Mouse (Mus musculus): ENCODE data around the gene Slc2a6. TPM values are rescaled to one million over a fixed set of nuclear protein-coding genes. Genes with fewer than 3 reads are reported as not detected.

Gene Slc2a6
- polyA plus RNA-seq, 1 experiment from 2014 or later, result 0.49 TPM

GRCm38 (mm10) chr2:27049408-27049807 lies 21.6 kb upstream of the Slc2a6 start:
- no peaks in the 10 kb centered on the region for H3K36me3 ChIP-seq
- H3K27me3 ChIP-seq (ENCODE audit: insufficient read depth, poor library complexity, severe bottlenecking), result peaks cover 7% of the 10 kb centered on the region
- no peak for DNase-seq (ENCODE audit: low spot score)
- H3K27ac ChIP-seq, result no peak overlapping the region
- H3K4me3 ChIP-seq, result no peak overlapping the region
- WGBS, result 67% methylated on average over 6 of the region's 6 CpGs
- H3K4me1 ChIP-seq, result peaks cover under 1% of the 10 kb centered on the region; the same call in 1 of the 2 replicates
- H3K9me3 ChIP-seq, result no peaks in the 10 kb centered on the region

DNA sequence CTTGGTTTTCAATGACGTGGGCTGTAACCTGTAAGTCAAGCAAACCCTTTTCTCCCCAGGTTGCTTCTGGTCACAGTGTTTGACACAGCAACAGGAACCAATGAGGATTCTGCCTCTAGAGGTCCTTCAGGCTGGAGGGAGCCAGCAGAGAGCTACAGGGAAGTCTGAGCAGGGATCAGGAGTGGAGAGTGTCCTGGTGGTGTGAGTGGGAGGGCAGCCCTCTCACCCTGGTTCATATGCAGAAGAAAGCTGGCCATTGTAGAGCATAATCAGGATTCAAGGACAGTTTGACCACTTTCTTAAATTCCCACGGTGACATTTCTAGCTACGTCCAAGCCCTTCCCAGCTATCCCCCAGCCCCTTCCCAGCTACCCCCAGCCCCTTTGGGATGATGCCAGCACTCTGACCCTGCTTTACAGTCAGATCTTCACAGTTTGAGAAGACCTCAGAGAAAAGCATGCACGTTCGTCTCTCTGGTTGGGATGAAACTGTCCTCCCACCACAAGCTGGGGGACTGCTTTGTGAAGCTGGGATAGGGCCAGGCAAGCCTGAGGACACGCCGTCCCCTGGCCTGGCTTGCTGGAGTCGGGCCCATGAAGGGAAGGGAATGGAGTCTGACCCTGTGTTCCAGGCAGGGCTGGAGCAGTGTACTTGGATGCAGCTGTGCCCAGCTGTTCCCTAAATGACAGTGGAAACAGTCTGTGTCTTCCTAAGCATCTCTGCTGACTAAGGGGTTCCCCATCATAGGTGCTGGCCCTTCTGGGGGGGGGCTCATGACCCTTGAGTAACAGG lies 18.4 kb upstream of the Slc2a6 start:
- no peak for DNase-seq (ENCODE audit: low spot score)
- Histone ChIP-seq H3K4me3 (no peak overlapping the region), H3K27me3 (ENCODE audit: insufficient read depth, poor library complexity, severe bottlenecking) (peaks cover 26% of the 10 kb centered on the region), H3K9me3 (no peaks in the 10 kb centered on the region), H3K4me1 (peaks cover 16% of the 10 kb centered on the region), H3K36me3 (no peaks in the 10 kb centered on the region), H3K27ac (no peak overlapping the region)
- 77% methylated on average over 8 of the region's 8 CpGs for WGBS

DNA sequence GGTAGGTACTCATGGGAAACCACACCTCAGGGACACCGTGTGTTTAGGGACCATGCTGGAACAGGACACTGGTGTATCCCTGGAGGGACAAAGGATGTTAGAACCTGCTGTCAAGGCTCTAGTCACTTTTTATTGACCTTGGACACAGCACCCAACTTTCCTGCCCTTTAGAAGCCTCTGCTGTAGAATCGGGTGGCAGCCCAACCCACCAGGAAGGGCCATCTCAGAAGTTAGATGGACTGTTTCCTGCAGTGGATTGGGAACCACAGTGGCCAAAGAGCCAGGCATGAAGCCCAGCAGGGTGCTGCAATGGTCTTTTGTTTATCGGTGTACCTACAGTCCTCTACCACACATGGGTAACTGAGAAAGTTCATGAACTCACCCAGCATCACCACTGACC lies 16.8 kb upstream of the Slc2a6 start:
- Histone ChIP-seq H3K4me3 (no peak overlapping the region), H3K27ac (0 out of 2 replicates have a peak overlapping the region, but pooled peaks have one; percentile 29), H3K9me3 (no peaks in the 10 kb centered on the region), H3K4me1 (peaks cover 21% of the 10 kb centered on the region), H3K36me3 (no peaks in the 10 kb centered on the region), H3K27me3 (ENCODE audit: insufficient read depth, poor library complexity, severe bottlenecking) (peaks cover 32% of the 10 kb centered on the region)
- whole genome bisulfite sequencing, result 76% methylated on average over 3 of the region's 3 CpGs
- no peak for DNase-seq (ENCODE audit: low spot score)

GRCm38 (mm10) chr2:27044166-27044565 lies 16.4 kb upstream of the Slc2a6 start:
- DNase-seq (ENCODE audit: low spot score), result no peak
- Histone ChIP-seq H3K27ac (0 out of 2 replicates have a peak overlapping the region, but pooled peaks have one; percentile 29), H3K27me3 (ENCODE audit: insufficient read depth, poor library complexity, severe bottlenecking) (peaks cover 34% of the 10 kb centered on the region), H3K4me3 (no peak overlapping the region), H3K9me3 (no peaks in the 10 kb centered on the region), H3K4me1 (peaks cover 21% of the 10 kb centered on the region), H3K36me3 (no peaks in the 10 kb centered on the region)
- WGBS, result 72% methylated on average over 4 of the region's 4 CpGs

GRCm38 (mm10) chr2:27043461-27043860 lies 15.7 kb upstream of the Slc2a6 start:
- Histone ChIP-seq H3K4me1 (peaks cover 21% of the 10 kb centered on the region), H3K27me3 (ENCODE audit: insufficient read depth, poor library complexity, severe bottlenecking) (peaks cover 34% of the 10 kb centered on the region), H3K36me3 (no peaks in the 10 kb centered on the region), H3K27ac (no peak overlapping the region), H3K9me3 (no peaks in the 10 kb centered on the region), H3K4me3 (no peak overlapping the region)
- WGBS, result 37% methylated on average over 3 of the region's 3 CpGs
- DNase-seq (ENCODE audit: low spot score), result peak; percentile 86

- H3K9me3 ChIP-seq, result no peaks in the 10 kb centered on the region
- no peak overlapping the region for H3K27ac ChIP-seq
- no peaks in the 10 kb centered on the region for H3K36me3 ChIP-seq
- WGBS, result 75% methylated on average over 8 of the region's 8 CpGs
- H3K27me3 ChIP-seq (ENCODE audit: insufficient read depth, poor library complexity, severe bottlenecking), result peaks cover 34% of the 10 kb centered on the region
- DNase-seq (ENCODE audit: low spot score), result no peak
- peaks cover 21% of the 10 kb centered on the region for H3K4me1 ChIP-seq
- H3K4me3 ChIP-seq, result no peak overlapping the region
Observed at GRCm38 (mm10) chr2:27042131-27042844, 14.5 kb upstream of the Slc2a6 start.

GRCm38 (mm10) chr2:27039286-27039685 lies 11.5 kb upstream of the Slc2a6 start:
- WGBS, result 9% methylated on average over 1 of the region's 1 CpGs
- DNase-seq (ENCODE audit: low spot score), result no peak
- H3K4me1 ChIP-seq, result peaks cover 19% of the 10 kb centered on the region

GRCm38 (mm10) chr2:27038596-27038995 lies 10.8 kb upstream of the Slc2a6 start:
- Histone ChIP-seq H3K9me3 (no peaks in the 10 kb centered on the region), H3K27me3 (ENCODE audit: insufficient read depth, poor library complexity, severe bottlenecking) (peaks cover 34% of the 10 kb centered on the region; the same call in 1 of the 2 replicates), H3K36me3 (no peaks in the 10 kb centered on the region), H3K4me3 (no peak overlapping the region), H3K27ac (no peak overlapping the region), H3K4me1 (peaks cover 16% of the 10 kb centered on the region)
- DNase-seq (ENCODE audit: low spot score), result no peak
- 2% methylated on average over 3 of the region's 3 CpGs for WGBS

More at GRCm38 (mm10) chr2:27039286-27039685, 11.5 kb upstream of the Slc2a6 start:
- Histone ChIP-seq H3K4me3 (no peak overlapping the region), H3K27me3 (ENCODE audit: insufficient read depth, poor library complexity, severe bottlenecking) (peaks cover 34% of the 10 kb centered on the region; the same call in 1 of the 2 replicates), H3K36me3 (no peaks in the 10 kb centered on the region), H3K9me3 (no peaks in the 10 kb centered on the region), H3K27ac (no peak overlapping the region)

GRCm38 (mm10) chr2:27037008-27037407 lies 9.2 kb upstream of the Slc2a6 start:
- no peak for DNase-seq (ENCODE audit: low spot score)
- WGBS, result 54% methylated on average over 4 of the region's 4 CpGs
- H3K27ac ChIP-seq, result no peak overlapping the region

GRCm38 (mm10) chr2:27036003-27036402 lies 8.2 kb upstream of the Slc2a6 start:
- H3K27ac ChIP-seq, result no peak overlapping the region
- no peaks in the 10 kb centered on the region for H3K9me3 ChIP-seq
- no peak for DNase-seq (ENCODE audit: low spot score)
- 66% methylated on average over 3 of the region's 3 CpGs for WGBS
- no peaks in the 10 kb centered on the region for H3K36me3 ChIP-seq
- H3K27me3 ChIP-seq (ENCODE audit: insufficient read depth, poor library complexity, severe bottlenecking), result peaks cover 15% of the 10 kb centered on the region; the same call in 1 of the 2 replicates
- no peak overlapping the region for H3K4me3 ChIP-seq
- peaks cover 4% of the 10 kb centered on the region for H3K4me1 ChIP-seq

More at GRCm38 (mm10) chr2:27037008-27037407, 9.2 kb upstream of the Slc2a6 start:
- no peaks in the 10 kb centered on the region for H3K36me3 ChIP-seq
- no peak overlapping the region for H3K4me3 ChIP-seq
- H3K27me3 ChIP-seq (ENCODE audit: insufficient read depth, poor library complexity, severe bottlenecking), result peaks cover 23% of the 10 kb centered on the region; the same call in 1 of the 2 replicates
- no peaks in the 10 kb centered on the region for H3K9me3 ChIP-seq
- H3K4me1 ChIP-seq, result peaks cover 12% of the 10 kb centered on the region

DNA sequence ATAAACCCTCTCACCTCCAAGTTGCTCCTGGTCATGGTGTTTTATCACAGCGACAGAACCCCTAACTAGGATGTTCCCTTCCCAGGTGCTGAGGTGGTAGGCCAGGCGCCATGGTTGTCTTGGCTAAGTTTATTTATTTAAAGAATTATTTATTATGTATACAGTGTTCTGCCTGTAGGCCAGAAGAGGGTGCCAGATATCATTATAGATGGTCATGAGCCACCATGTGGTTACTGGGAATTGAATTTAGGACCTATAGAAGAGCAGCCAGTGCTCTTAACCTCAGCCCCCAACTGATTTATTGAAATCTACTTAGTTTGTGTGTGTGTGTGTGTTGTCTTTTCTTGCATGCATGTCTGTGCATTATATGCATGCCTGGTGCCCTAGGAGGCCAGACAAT lies 4.6 kb upstream of the Slc2a6 start:
- Histone ChIP-seq H3K27me3 (ENCODE audit: insufficient read depth, poor library complexity, severe bottlenecking) (peaks cover 29% of the 10 kb centered on the region), H3K9me3 (no peaks in the 10 kb centered on the region), H3K4me1 (peaks cover 9% of the 10 kb centered on the region), H3K36me3 (no peaks in the 10 kb centered on the region), H3K27ac (no peak overlapping the region), H3K4me3 (no peak overlapping the region)
- no peak for DNase-seq (ENCODE audit: low spot score)
- 63% methylated on average over 2 of the region's 2 CpGs for WGBS

GRCm38 (mm10) chr2:27028437-27029015 lies 728 bp upstream of the Slc2a6 start:
- DNase-seq (ENCODE audit: low spot score), result no peak
- Histone ChIP-seq H3K27me3 (ENCODE audit: insufficient read depth, poor library complexity, severe bottlenecking) (peaks cover 51% of the 10 kb centered on the region), H3K9me3 (no peaks in the 10 kb centered on the region), H3K4me3 (peak overlapping the region; percentile 44; the same call in 1 of the 2 replicates), H3K27ac (no peak overlapping the region), H3K36me3 (no peaks in the 10 kb centered on the region), H3K4me1 (peaks cover 11% of the 10 kb centered on the region)
- 70% methylated on average over 4 of the region's 4 CpGs for WGBS

All from heart, embryonic 10.5 days (tissue).